Mouse (Mus musculus): ENCODE measurements at regions not wholly inside any gene's neighbourhood (a gene's known extent, or its start where the extent isn't known, plus 50 kb on each side); places are given as distances from the start of the nearest gene placed in this dataset.

- no peak for TF ChIP-seq POLR2A (IDR thresholded peaks at IDR 0.05; ENCODE audit: borderline replicate concordance, low read depth, low read length)
- TF ChIP-seq CTCF (IDR thresholded peaks at IDR 0.05; ENCODE audit: low read depth, low read length) = no peak
These were observed 241.8 kb downstream of the Insig2 start for GRCm38 (mm10) chr1:121090628-121091027.

All from bone marrow macrophage, adult 2 months (primary cell).